Mouse (Mus musculus): ENCODE measurements around the gene Rassf10. TPM values are rescaled to one million over a fixed set of nuclear protein-coding genes. Genes with fewer than 3 reads are reported as not detected.

The Rassf10 gene
- total RNA-seq, 2 experiments from 2014 or later, result 1.0 to 1.4 TPM

GRCm38 (mm10) chr7:112955103-112955827, 1.5 kb downstream of the Rassf10 start:
- DNase-seq (ENCODE audit: low spot score in 2 of 2), result peak in 1 of 2 experiments; percentile 6
- intact Hi-C loops (cut with DNase I), result no loop called here

- DNase-seq (ENCODE audit: low spot score in 2 of 2), result no peak
- intact Hi-C loops (cut with DNase I), result no loop called here
Measured at GRCm38 (mm10) chr7:112955955-112956354, 2.2 kb downstream of the Rassf10 start.

DNA sequence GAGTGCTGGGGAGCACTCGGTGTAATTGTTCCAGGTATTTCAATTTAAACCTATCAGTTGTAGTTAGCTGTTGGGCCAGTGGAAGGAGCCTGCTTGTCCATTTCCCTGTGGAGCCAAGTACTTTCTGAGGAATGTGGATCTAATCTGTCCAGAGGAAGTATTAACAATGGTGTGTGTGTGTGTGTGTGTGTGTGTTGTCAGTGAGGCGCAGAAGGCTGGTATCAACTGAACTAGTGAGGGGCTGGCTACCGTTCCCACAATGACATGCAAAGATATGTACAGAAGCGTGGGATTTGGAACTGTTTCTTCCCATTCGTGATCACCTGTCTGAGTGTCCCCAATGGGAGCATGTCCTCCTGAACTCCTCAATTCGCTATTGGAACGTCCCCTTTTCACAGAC, 3.2 kb downstream of the Rassf10 start:
- no peak for DNase-seq (ENCODE audit: low spot score in 2 of 2)
- intact Hi-C loops (cut with DNase I), result no loop called here

- intact Hi-C loops (cut with DNase I), result no loop called here
- DNase-seq (ENCODE audit: low spot score in 2 of 2), result no peak
Measured at GRCm38 (mm10) chr7:112957630-112958029, 3.9 kb downstream of the Rassf10 start.

GRCm38 (mm10) chr7:112966382-112966781, 12.6 kb downstream of the Rassf10 start:
- no peak for DNase-seq (ENCODE audit: low spot score in 2 of 2)
- intact Hi-C loops (cut with DNase I), result no loop called here

DNA sequence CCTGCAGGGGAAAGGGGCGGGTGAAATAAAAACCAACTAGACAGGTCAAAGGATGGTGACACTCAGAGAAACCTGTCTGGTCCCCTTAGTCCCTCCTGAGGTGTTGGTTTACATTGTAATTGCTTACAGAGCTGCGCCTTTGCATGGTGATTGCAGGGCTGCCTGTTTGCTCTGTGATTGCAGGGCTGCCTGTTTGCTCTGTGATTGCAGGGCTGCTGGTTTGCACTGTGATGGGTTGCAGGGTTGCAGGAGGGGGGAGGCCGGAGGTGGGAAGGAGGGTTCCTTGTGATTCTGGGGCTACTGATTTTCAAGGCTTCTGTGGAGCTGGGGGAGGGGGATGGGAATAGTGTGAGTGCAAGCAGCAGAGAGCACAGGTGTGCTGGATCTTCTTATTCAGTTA, 13.0 kb downstream of the Rassf10 start:
- intact Hi-C loops (cut with DNase I), result no loop called here
- no peak for DNase-seq (ENCODE audit: low spot score in 2 of 2)

DNA sequence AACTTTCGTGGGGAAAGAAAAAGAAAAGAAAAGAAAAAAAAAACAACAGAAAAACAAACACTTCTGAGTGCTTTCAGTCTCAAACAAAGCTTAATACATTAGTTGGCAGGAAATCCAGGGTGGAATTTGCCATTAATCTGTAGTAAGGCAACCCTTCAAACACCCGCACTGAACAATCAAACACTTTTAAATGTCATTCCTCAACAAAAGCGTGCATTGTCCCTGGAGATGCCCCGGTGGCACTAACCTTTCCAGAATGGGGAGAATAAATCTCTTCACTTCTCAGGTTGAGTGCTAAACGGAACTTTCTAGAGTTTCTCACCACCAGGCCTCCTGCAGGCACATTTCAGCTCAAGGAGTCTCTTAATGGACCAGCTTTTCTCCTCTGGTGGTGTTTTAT, 29.6 kb downstream of the Rassf10 start:
- intact Hi-C loops (cut with DNase I), result no loop called here
- DNase-seq (ENCODE audit: low spot score in 2 of 2), result no peak

DNA sequence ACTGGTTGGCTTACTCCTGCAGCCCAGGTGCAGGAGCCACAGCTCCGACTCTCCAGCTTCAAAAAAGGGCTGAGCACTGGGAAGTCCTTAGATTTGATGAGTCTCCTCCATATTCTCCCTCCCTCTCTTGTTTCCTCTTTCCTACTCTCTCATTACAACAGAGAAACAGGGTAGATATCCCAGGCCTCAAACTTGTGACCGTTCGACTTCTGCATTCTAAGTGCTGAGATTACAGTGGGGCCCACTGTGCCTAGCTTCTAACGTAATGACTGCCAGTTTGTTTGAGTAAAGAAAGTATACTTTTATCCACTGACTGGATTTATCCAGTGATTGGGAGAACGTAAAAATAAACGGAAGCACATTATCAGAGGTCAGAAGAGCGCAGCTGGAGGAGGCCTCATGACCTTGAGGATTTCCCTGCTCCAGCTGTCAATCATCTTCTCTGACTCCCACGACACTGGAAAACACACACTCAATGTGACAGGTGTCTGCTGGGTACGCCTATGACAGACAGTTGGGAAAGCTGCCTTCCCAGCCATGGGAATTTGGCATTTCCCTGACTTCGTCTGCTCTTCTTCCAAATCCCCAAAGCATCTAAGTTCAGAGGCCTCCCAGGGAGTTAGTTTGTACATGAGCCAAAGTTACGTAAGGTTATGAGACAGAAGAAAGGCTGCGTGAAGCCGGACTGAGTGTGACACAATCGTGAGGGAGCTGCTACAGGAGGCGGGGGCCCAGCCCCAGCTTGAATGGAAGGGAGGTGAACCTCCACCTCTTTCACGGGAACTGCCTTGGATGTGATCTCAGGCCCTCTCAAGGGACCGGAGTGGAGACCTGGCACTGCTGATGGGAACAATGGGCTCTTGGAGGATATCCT, 31.2 kb downstream of the Rassf10 start:
- DNase-seq (ENCODE audit: low spot score in 2 of 2), result no peak
- intact Hi-C loops (cut with DNase I), result no loop called here

- no peak for DNase-seq (ENCODE audit: low spot score in 2 of 2)
- intact Hi-C loops (cut with DNase I), result no loop called here
Measured at GRCm38 (mm10) chr7:112985578-112985949, 31.8 kb downstream of the Rassf10 start.

GRCm38 (mm10) chr7:112992928-112993327, 39.2 kb downstream of the Rassf10 start:
- intact Hi-C loops (cut with DNase I), result no loop called here

GRCm38 (mm10) chr7:113003565-113004255, 49.9 kb downstream of the Rassf10 start:
- intact Hi-C loops (cut with DNase I), result no loop called here
- DNase-seq (ENCODE audit: low spot score in 2 of 2), result no peak

More at GRCm38 (mm10) chr7:112992928-112993327, 39.2 kb downstream of the Rassf10 start:
- DNase-seq (ENCODE audit: low spot score in 2 of 2), result no peak

DNA sequence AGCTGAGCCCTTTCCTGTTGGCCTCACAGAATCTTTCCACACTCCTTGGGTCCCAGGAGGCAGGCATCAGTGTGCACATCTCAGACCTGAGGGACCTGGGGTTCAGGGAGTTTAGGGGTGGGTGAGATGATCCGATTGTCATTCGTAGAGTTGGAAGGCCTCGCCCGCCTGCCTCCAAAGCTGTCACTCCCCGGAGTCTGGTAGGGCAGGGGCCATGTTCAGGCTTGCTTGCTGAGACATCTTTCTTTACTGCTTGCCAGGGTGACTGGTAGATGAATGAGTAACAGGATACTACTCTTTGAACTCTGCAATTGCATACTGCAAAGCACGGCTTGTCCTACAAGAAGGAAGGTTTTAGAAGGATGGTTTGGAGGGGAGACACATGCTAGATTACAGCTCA, 52.0 kb downstream of the Rassf10 start:
- intact Hi-C loops (cut with DNase I), result no loop called here
- DNase-seq (ENCODE audit: low spot score in 2 of 2), result no peak
